Mouse (Mus musculus): Measurements from ENCODE around the gene Gm28372. TPM values are rescaled to one million over a fixed set of nuclear protein-coding genes. Genes with fewer than 3 reads are reported as not detected.

The Gm28372 gene
- polyA plus RNA-seq, 1 experiment from 2014 or later = not detected

- ATAC-seq (ENCODE audit: insufficient number of reproducible peaks, insufficient read depth, low FRiP score, low TSS enrichment, low read depth) = no peak
- Histone ChIP-seq H3K9me3 (no peaks in the 10 kb centered on the region), H3K27me3 (no peaks in the 10 kb centered on the region), H3K4me3 (no peak overlapping the region), H3K4me1 (no peaks in the 10 kb centered on the region), H3K9ac (no peak overlapping the region), H3K4me2 (no peak overlapping the region), H3K36me3 (peaks cover 65% of the 10 kb centered on the region), H3K27ac (no peak overlapping the region)
- WGBS = 86% methylated on average over 3 of the region's 3 CpGs
These were observed 33.8 kb downstream of the Gm28372 start for GRCm38 (mm10) chr2:130438861-130439260.

- Histone ChIP-seq H3K36me3 (peaks cover 72% of the 10 kb centered on the region), H3K27ac (no peak overlapping the region)
These were observed 34.9 kb downstream of the Gm28372 start for GRCm38 (mm10) chr2:130439840-130440480.

GRCm38 (mm10) chr2:130442162-130442561, 37.1 kb downstream of the Gm28372 start:
- WGBS = 86% methylated on average over 10 of the region's 10 CpGs
- peaks cover 72% of the 10 kb centered on the region for H3K36me3 ChIP-seq

More at GRCm38 (mm10) chr2:130439840-130440480, 34.9 kb downstream of the Gm28372 start:
- 87% methylated on average over 4 of the region's 4 CpGs for WGBS
- H3K9me3 ChIP-seq = no peaks in the 10 kb centered on the region
- H3K27me3 ChIP-seq = no peaks in the 10 kb centered on the region
- no peak overlapping the region for H3K4me2 ChIP-seq
- no peaks in the 10 kb centered on the region for H3K4me1 ChIP-seq
- no peak overlapping the region for H3K9ac ChIP-seq
- ATAC-seq (ENCODE audit: insufficient number of reproducible peaks, insufficient read depth, low FRiP score, low TSS enrichment, low read depth) = no peak
- H3K4me3 ChIP-seq = no peak overlapping the region

GRCm38 (mm10) chr2:130448449-130448848, 43.4 kb downstream of the Gm28372 start:
- Histone ChIP-seq H3K4me3 (no peak overlapping the region), H3K27ac (no peak overlapping the region), H3K27me3 (peaks cover 7% of the 10 kb centered on the region), H3K4me2 (no peak overlapping the region), H3K36me3 (peaks cover 11% of the 10 kb centered on the region), H3K9ac (no peak overlapping the region), H3K4me1 (peaks cover 21% of the 10 kb centered on the region), H3K9me3 (no peaks in the 10 kb centered on the region)
- ATAC-seq (ENCODE audit: insufficient number of reproducible peaks, insufficient read depth, low FRiP score, low TSS enrichment, low read depth) = no peak

More at GRCm38 (mm10) chr2:130442162-130442561, 37.1 kb downstream of the Gm28372 start:
- H3K27ac ChIP-seq = no peak overlapping the region
- no peak overlapping the region for H3K9ac ChIP-seq
- no peak overlapping the region for H3K4me2 ChIP-seq
- H3K9me3 ChIP-seq = no peaks in the 10 kb centered on the region
- H3K4me1 ChIP-seq = no peaks in the 10 kb centered on the region
- H3K27me3 ChIP-seq = no peaks in the 10 kb centered on the region
- no peak for ATAC-seq (ENCODE audit: insufficient number of reproducible peaks, insufficient read depth, low FRiP score, low TSS enrichment, low read depth)
- H3K4me3 ChIP-seq = no peak overlapping the region

GRCm38 (mm10) chr2:130449021-130449793, 44.2 kb downstream of the Gm28372 start:
- Histone ChIP-seq H3K9ac (peak overlapping the region; percentile 86), H3K27ac (peak overlapping the region; percentile 84), H3K4me2 (peak overlapping the region; percentile 81), H3K9me3 (no peaks in the 10 kb centered on the region), H3K4me3 (peak overlapping the region; percentile 76), H3K4me1 (peaks cover 24% of the 10 kb centered on the region), H3K27me3 (peaks cover 7% of the 10 kb centered on the region), H3K36me3 (peaks cover 4% of the 10 kb centered on the region)
- ATAC-seq (ENCODE audit: insufficient number of reproducible peaks, insufficient read depth, low FRiP score, low TSS enrichment, low read depth) = peak; percentile 8; the same call in 1 of the 2 replicates
- WGBS = 6% methylated on average over 17 of the region's 17 CpGs

GRCm38 (mm10) chr2:130449794-130450433, 44.9 kb downstream of the Gm28372 start, which contains the start of gene Ptpra:
Gene Ptpra (plus strand): TSS chr2:130450278.
- peak; percentile 95 for ATAC-seq (ENCODE audit: insufficient number of reproducible peaks, insufficient read depth, low FRiP score, low TSS enrichment, low read depth)
- Histone ChIP-seq H3K4me1 (peaks cover 24% of the 10 kb centered on the region), H3K36me3 (no peaks in the 10 kb centered on the region), H3K9me3 (no peaks in the 10 kb centered on the region), H3K4me2 (peak within 1 kb of the TSS; percentile 81), H3K9ac (peak within 1 kb of the TSS; percentile 86), H3K27me3 (peaks cover 7% of the 10 kb centered on the region), H3K4me3 (peak within 1 kb of the TSS; percentile 76), H3K27ac (peak within 1 kb of the TSS; percentile 84)
- WGBS = 0% methylated on average over 43 of the region's 50 CpGs

- Histone ChIP-seq H3K4me1 (peaks cover 24% of the 10 kb centered on the region), H3K9me3 (no peaks in the 10 kb centered on the region), H3K36me3 (no peaks in the 10 kb centered on the region), H3K4me3 (peak overlapping the region; percentile 76), H3K27me3 (peaks cover 7% of the 10 kb centered on the region), H3K9ac (peak overlapping the region; percentile 86), H3K4me2 (peak overlapping the region; percentile 81), H3K27ac (peak overlapping the region; percentile 84)
- under 1% methylated on average over 33 of the region's 47 CpGs for WGBS
- peak; percentile 83 for ATAC-seq (ENCODE audit: insufficient number of reproducible peaks, insufficient read depth, low FRiP score, low TSS enrichment, low read depth)
These were observed 45.4 kb downstream of the Gm28372 start for GRCm38 (mm10) chr2:130450434-130450796.

- 66% methylated on average over 14 of the region's 14 CpGs for WGBS
- peak overlapping the region; percentile 76 for H3K4me3 ChIP-seq
- no peak overlapping the region for H3K27ac ChIP-seq
- H3K4me2 ChIP-seq = peak overlapping the region; percentile 81
- peaks cover 24% of the 10 kb centered on the region for H3K4me1 ChIP-seq
- H3K36me3 ChIP-seq = no peaks in the 10 kb centered on the region
- peak overlapping the region; percentile 86 for H3K9ac ChIP-seq
- peaks cover 7% of the 10 kb centered on the region for H3K27me3 ChIP-seq
- no peaks in the 10 kb centered on the region for H3K9me3 ChIP-seq
- no peak for ATAC-seq (ENCODE audit: insufficient number of reproducible peaks, insufficient read depth, low FRiP score, low TSS enrichment, low read depth)
These were observed 46.2 kb downstream of the Gm28372 start for GRCm38 (mm10) chr2:130451086-130451726.

- no peaks in the 10 kb centered on the region for H3K36me3 ChIP-seq
- H3K27ac ChIP-seq = no peak overlapping the region
- no peak for ATAC-seq (ENCODE audit: insufficient number of reproducible peaks, insufficient read depth, low FRiP score, low TSS enrichment, low read depth)
- H3K9me3 ChIP-seq = no peaks in the 10 kb centered on the region
- 69% methylated on average over 3 of the region's 3 CpGs for WGBS
- H3K27me3 ChIP-seq = peaks cover 7% of the 10 kb centered on the region
- H3K4me1 ChIP-seq = peaks cover 25% of the 10 kb centered on the region
- 0 out of 2 replicates have a peak overlapping the region, but pooled peaks have one; percentile 86 for H3K9ac ChIP-seq
- H3K4me3 ChIP-seq = peak overlapping the region; percentile 76
- peak overlapping the region; percentile 81 for H3K4me2 ChIP-seq
These were observed 46.7 kb downstream of the Gm28372 start for GRCm38 (mm10) chr2:130451727-130452090.

GRCm38 (mm10) chr2:130452266-130452665, 47.2 kb downstream of the Gm28372 start:
- Histone ChIP-seq H3K4me3 (no peak overlapping the region), H3K36me3 (no peaks in the 10 kb centered on the region), H3K4me1 (peaks cover 26% of the 10 kb centered on the region), H3K4me2 (no peak overlapping the region), H3K9me3 (no peaks in the 10 kb centered on the region), H3K27me3 (peaks cover 7% of the 10 kb centered on the region), H3K9ac (no peak overlapping the region), H3K27ac (no peak overlapping the region)
- no peak for ATAC-seq (ENCODE audit: insufficient number of reproducible peaks, insufficient read depth, low FRiP score, low TSS enrichment, low read depth)
- 54% methylated on average over 2 of the region's 2 CpGs for WGBS

GRCm38 (mm10) chr2:130453421-130453820, 48.4 kb downstream of the Gm28372 start:
- Histone ChIP-seq H3K27ac (no peak overlapping the region), H3K4me2 (no peak overlapping the region)

More at GRCm38 (mm10) chr2:130453421-130453820, 48.4 kb downstream of the Gm28372 start:
- Histone ChIP-seq H3K4me1 (peaks cover 26% of the 10 kb centered on the region), H3K9me3 (no peaks in the 10 kb centered on the region), H3K9ac (no peak overlapping the region), H3K27me3 (peaks cover 2% of the 10 kb centered on the region; the same call in 1 of the 2 replicates), H3K36me3 (no peaks in the 10 kb centered on the region), H3K4me3 (no peak overlapping the region)
- WGBS = 74% methylated on average over 6 of the region's 6 CpGs
- ATAC-seq (ENCODE audit: insufficient number of reproducible peaks, insufficient read depth, low FRiP score, low TSS enrichment, low read depth) = no peak

Measured in embryonic facial prominence, embryonic 13.5 days (tissue).